Mouse (Mus musculus): Measurements from ENCODE around the gene Krt90. TPM values are rescaled to one million over a fixed set of nuclear protein-coding genes. Genes with fewer than 3 reads are reported as not detected.

Krt90 gene
- 0.15 and 0.23 TPM in 2 replicates for polyA plus RNA-seq (2014; fragmentation: Nextera tagmentation; extraction: Ambion mirVana)

DNA sequence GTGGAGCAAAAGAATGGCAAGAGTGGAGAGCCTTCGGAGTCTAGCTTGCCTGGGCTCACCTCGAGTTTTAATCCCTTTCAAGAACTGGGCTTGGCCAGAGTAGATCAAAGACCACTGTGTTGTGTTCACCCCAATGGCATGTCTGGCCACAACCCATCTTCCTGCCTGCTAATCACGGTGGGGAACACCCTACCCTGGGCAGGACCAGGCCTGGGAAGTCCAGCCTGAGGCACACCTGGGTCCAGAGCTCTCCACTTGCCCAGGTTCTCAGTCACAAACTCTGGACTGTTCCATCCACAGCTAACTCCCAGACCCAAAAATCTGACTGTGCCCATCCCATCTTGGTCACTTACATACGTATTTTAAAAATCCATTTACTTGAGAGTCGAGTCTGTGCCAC is at the start of gene Krt90:
Gene Krt90 (minus strand): TSS at position 101 of the 400 bp plus-strand sequence.
- no peaks in the 10 kb centered on the region for H3K4me1 ChIP-seq (replicated peaks; ENCODE audit: control insufficient read depth, insufficient read depth, low read length)
- DNase-seq (ENCODE audit: low spot score): no peak
- no peaks in the 10 kb centered on the region for H3K9me3 ChIP-seq (ENCODE audit: control insufficient read depth, low read length)
- H3K36me3 ChIP-seq (replicated peaks; ENCODE audit: control insufficient read depth, insufficient read depth): no peaks in the 10 kb centered on the region
- H3K4me2 ChIP-seq (replicated peaks): no peak within 1 kb of the TSS
- H3K27me3 ChIP-seq (ENCODE audit: control insufficient read depth, insufficient read depth, low read length): no peaks in the 10 kb centered on the region
- no peak within 1 kb of the TSS for H3K27ac ChIP-seq
- no peak within 1 kb of the TSS for H3K9ac ChIP-seq
- no peak within 1 kb of the TSS for H3K4me3 ChIP-seq (replicated peaks; ENCODE audit: low read length)
- no peak for ATAC-seq (ENCODE audit: low FRiP score)
- WGBS: 77% methylated on average over 5 of the region's 5 CpGs

DNA sequence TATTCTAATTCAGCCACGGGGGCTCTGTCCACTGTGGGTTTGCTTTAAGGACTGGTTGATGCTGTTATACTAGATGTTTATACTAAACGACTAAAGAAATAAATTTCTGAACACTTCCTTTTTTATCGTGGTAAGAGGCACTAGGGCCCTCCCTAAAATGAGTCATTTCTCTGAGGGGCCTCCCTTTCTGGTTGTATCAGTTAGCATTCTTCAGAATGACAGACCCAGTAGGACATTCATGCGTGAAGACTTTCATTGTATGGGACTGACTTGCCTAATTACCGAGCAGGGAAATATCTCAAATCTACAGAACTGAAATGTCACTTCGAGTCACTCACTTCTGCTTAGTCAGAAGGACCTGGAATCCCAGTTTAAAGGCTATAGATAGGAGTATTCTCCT is 36.4 kb upstream of the Krt90 start:
- Histone ChIP-seq H3K27ac (no peak overlapping the region), H3K9ac (no peak overlapping the region), H3K4me2 (replicated peaks) (no peak overlapping the region), H3K4me1 (replicated peaks; ENCODE audit: control insufficient read depth, insufficient read depth, low read length) (no peaks in the 10 kb centered on the region), H3K36me3 (replicated peaks; ENCODE audit: control insufficient read depth, insufficient read depth) (no peaks in the 10 kb centered on the region), H3K4me3 (replicated peaks; ENCODE audit: low read length) (no peak overlapping the region), H3K9me3 (ENCODE audit: control insufficient read depth, low read length) (no peaks in the 10 kb centered on the region), H3K27me3 (ENCODE audit: control insufficient read depth, insufficient read depth, low read length) (no peaks in the 10 kb centered on the region)
- no peak for DNase-seq (ENCODE audit: low spot score)
- 63% methylated on average over 6 of the region's 6 CpGs for WGBS
- no peak for ATAC-seq (ENCODE audit: low FRiP score)

DNA sequence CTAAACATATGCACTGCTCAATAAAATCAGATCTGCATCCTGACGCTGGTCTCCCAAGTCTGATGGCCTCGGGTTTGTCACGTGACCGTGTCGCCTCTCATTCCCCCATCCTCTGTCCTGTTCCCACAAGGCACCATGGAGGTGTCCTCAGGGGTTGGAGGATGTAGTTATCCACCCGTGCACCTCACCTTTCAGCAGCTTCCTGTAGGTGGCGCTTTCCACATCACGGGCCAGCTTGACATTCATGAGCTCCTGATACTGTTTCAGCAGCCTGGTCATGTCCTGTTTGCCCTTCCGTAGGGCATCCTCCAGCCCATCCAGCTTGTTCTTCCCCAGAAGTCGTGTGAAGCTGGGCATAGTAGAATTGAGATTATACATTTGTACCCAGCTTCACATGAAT is 25.5 kb upstream of the Krt90 start:
- H3K27ac ChIP-seq: no peak overlapping the region
- WGBS: 81% methylated on average over 10 of the region's 10 CpGs
- no peaks in the 10 kb centered on the region for H3K4me1 ChIP-seq (replicated peaks; ENCODE audit: control insufficient read depth, insufficient read depth, low read length)
- no peaks in the 10 kb centered on the region for H3K36me3 ChIP-seq (replicated peaks; ENCODE audit: control insufficient read depth, insufficient read depth)
- H3K9me3 ChIP-seq (ENCODE audit: control insufficient read depth, low read length): no peaks in the 10 kb centered on the region
- H3K27me3 ChIP-seq (ENCODE audit: control insufficient read depth, insufficient read depth, low read length): no peaks in the 10 kb centered on the region
- no peak for ATAC-seq (ENCODE audit: low FRiP score)
- no peak overlapping the region for H3K4me2 ChIP-seq (replicated peaks)
- peak; percentile 10 for DNase-seq (ENCODE audit: low spot score)
- H3K9ac ChIP-seq: no peak overlapping the region
- no peak overlapping the region for H3K4me3 ChIP-seq (replicated peaks; ENCODE audit: low read length)

- Histone ChIP-seq H3K4me1 (replicated peaks; ENCODE audit: control insufficient read depth, insufficient read depth, low read length) (no peaks in the 10 kb centered on the region), H3K9me3 (ENCODE audit: control insufficient read depth, low read length) (no peaks in the 10 kb centered on the region), H3K9ac (no peak overlapping the region), H3K27ac (no peak overlapping the region), H3K4me2 (replicated peaks) (no peak overlapping the region), H3K27me3 (ENCODE audit: control insufficient read depth, insufficient read depth, low read length) (no peaks in the 10 kb centered on the region), H3K4me3 (replicated peaks; ENCODE audit: low read length) (no peak overlapping the region), H3K36me3 (replicated peaks; ENCODE audit: control insufficient read depth, insufficient read depth) (no peaks in the 10 kb centered on the region)
- DNase-seq (ENCODE audit: low spot score) (no peak), ATAC-seq (ENCODE audit: low FRiP score) (no peak)
- 39% methylated on average over 2 of the region's 2 CpGs for WGBS
These were observed 21.7 kb upstream of the Krt90 start for GRCm38 (mm10) chr15:101584456-101584855.

DNA sequence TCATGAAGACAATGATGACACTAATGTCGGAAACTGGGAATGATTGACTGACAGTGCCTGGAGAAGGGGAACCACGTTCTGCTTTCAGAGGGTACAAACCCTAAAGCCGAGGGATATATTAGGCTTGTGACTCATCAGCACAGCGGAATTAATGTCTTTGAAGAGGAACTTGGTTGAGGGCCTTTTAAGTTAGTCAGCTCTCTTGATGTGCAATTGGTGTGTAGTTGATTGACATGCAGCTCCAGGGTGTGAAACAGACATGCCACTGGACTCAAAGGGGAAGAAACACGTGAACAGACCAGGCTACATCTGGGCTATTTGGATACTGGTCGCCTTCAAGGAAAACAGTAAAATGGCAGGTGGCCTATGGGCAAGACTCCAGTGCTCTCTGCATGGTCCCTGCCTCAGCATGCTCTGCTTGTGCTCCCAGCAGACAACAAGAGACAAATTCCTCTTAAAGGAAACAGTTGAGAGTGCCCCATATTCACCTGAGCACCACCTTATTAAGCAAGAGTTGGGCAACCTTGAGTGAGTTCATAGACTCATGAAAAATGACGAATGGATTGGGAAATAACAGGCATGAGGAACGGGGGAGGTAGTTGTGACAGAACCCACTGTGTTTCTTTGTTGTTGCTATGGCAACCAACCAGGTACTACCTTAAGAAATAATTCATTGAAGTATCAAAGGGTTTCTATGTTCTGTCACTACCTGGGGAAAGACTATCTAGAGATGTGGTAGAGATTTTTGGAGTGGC is 20.6 kb upstream of the Krt90 start:
- no peaks in the 10 kb centered on the region for H3K27me3 ChIP-seq (ENCODE audit: control insufficient read depth, insufficient read depth, low read length)
- H3K9ac ChIP-seq: no peak overlapping the region
- no peak overlapping the region for H3K27ac ChIP-seq
- H3K4me2 ChIP-seq (replicated peaks): no peak overlapping the region
- no peaks in the 10 kb centered on the region for H3K9me3 ChIP-seq (ENCODE audit: control insufficient read depth, low read length)
- WGBS: 87% methylated on average over 8 of the region's 8 CpGs
- DNase-seq (ENCODE audit: low spot score) (no peak), ATAC-seq (ENCODE audit: low FRiP score) (no peak)
- H3K4me3 ChIP-seq (replicated peaks; ENCODE audit: low read length): no peak overlapping the region
- H3K36me3 ChIP-seq (replicated peaks; ENCODE audit: control insufficient read depth, insufficient read depth): no peaks in the 10 kb centered on the region
- H3K4me1 ChIP-seq (replicated peaks; ENCODE audit: control insufficient read depth, insufficient read depth, low read length): no peaks in the 10 kb centered on the region

GRCm38 (mm10) chr15:101581701-101582100 is 19.0 kb upstream of the Krt90 start:
- no peaks in the 10 kb centered on the region for H3K4me1 ChIP-seq (replicated peaks; ENCODE audit: control insufficient read depth, insufficient read depth, low read length)
- no peaks in the 10 kb centered on the region for H3K27me3 ChIP-seq (ENCODE audit: control insufficient read depth, insufficient read depth, low read length)
- no peak for ATAC-seq (ENCODE audit: low FRiP score)
- H3K4me2 ChIP-seq (replicated peaks): no peak overlapping the region
- H3K27ac ChIP-seq: no peak overlapping the region
- WGBS: 77% methylated on average over 3 of the region's 3 CpGs
- no peak overlapping the region for H3K9ac ChIP-seq
- no peaks in the 10 kb centered on the region for H3K9me3 ChIP-seq (ENCODE audit: control insufficient read depth, low read length)
- no peak overlapping the region for H3K4me3 ChIP-seq (replicated peaks; ENCODE audit: low read length)
- H3K36me3 ChIP-seq (replicated peaks; ENCODE audit: control insufficient read depth, insufficient read depth): no peaks in the 10 kb centered on the region
- DNase-seq (ENCODE audit: low spot score): no peak

GRCm38 (mm10) chr15:101575506-101575905 is 12.8 kb upstream of the Krt90 start:
- Histone ChIP-seq H3K4me3 (replicated peaks; ENCODE audit: low read length) (no peak overlapping the region), H3K4me2 (replicated peaks) (no peak overlapping the region), H3K27me3 (ENCODE audit: control insufficient read depth, insufficient read depth, low read length) (no peaks in the 10 kb centered on the region), H3K9me3 (ENCODE audit: control insufficient read depth, low read length) (no peaks in the 10 kb centered on the region), H3K4me1 (replicated peaks; ENCODE audit: control insufficient read depth, insufficient read depth, low read length) (no peaks in the 10 kb centered on the region), H3K36me3 (replicated peaks; ENCODE audit: control insufficient read depth, insufficient read depth) (no peaks in the 10 kb centered on the region), H3K27ac (no peak overlapping the region), H3K9ac (no peak overlapping the region)
- DNase-seq (ENCODE audit: low spot score) (no peak), ATAC-seq (ENCODE audit: low FRiP score) (no peak)
- WGBS: 89% methylated on average over 5 of the region's 5 CpGs

- Histone ChIP-seq H3K9me3 (ENCODE audit: control insufficient read depth, low read length) (no peaks in the 10 kb centered on the region), H3K27ac (no peak within 1 kb of the TSS), H3K9ac (no peak within 1 kb of the TSS), H3K36me3 (replicated peaks; ENCODE audit: control insufficient read depth, insufficient read depth) (no peaks in the 10 kb centered on the region), H3K27me3 (ENCODE audit: control insufficient read depth, insufficient read depth, low read length) (no peaks in the 10 kb centered on the region), H3K4me3 (replicated peaks; ENCODE audit: low read length) (no peak within 1 kb of the TSS), H3K4me2 (replicated peaks) (no peak within 1 kb of the TSS), H3K4me1 (replicated peaks; ENCODE audit: control insufficient read depth, insufficient read depth, low read length) (no peaks in the 10 kb centered on the region)
- DNase-seq (ENCODE audit: low spot score) (no peak), ATAC-seq (ENCODE audit: low FRiP score) (no peak)
- 81% methylated on average over 15 of the region's 15 CpGs for WGBS
These were observed 11.1 kb upstream of the Krt90 start, which contains the start of gene Krt75 for GRCm38 (mm10) chr15:101573796-101574345. TSS of gene Krt75 (minus strand) at chr15:101573904.

- H3K27me3 ChIP-seq (ENCODE audit: control insufficient read depth, insufficient read depth, low read length): no peaks in the 10 kb centered on the region
- H3K4me3 ChIP-seq (replicated peaks; ENCODE audit: low read length): no peak overlapping the region
- WGBS: 47% methylated on average over 7 of the region's 7 CpGs
- no peak overlapping the region for H3K9ac ChIP-seq
- H3K4me2 ChIP-seq (replicated peaks): no peak overlapping the region
- no peaks in the 10 kb centered on the region for H3K9me3 ChIP-seq (ENCODE audit: control insufficient read depth, low read length)
- no peak for ATAC-seq (ENCODE audit: low FRiP score)
- no peak overlapping the region for H3K27ac ChIP-seq
- H3K36me3 ChIP-seq (replicated peaks; ENCODE audit: control insufficient read depth, insufficient read depth): no peaks in the 10 kb centered on the region
- no peak for DNase-seq (ENCODE audit: low spot score)
- no peaks in the 10 kb centered on the region for H3K4me1 ChIP-seq (replicated peaks; ENCODE audit: control insufficient read depth, insufficient read depth, low read length)
These were observed 5.0 kb upstream of the Krt90 start for GRCm38 (mm10) chr15:101567780-101568179.
